Mouse (Mus musculus) lung, adult 2 months (tissue): Measurements from ENCODE around the gene Rpl26.

Source experiments
- CTCF ChIP-seq: fragments of 200-500 bp; IDR thresholded peaks from 2 replicates; pipeline ENCODE4 v1.5.1; 2011; ENCODE audit warnings: mild to moderate bottlenecking, low read length, control low read depth; ENCODE audit not compliant: insufficient read depth
- POLR2A ChIP-seq: fragments of 200-500 bp; IDR thresholded peaks from 2 replicates; pipeline ENCODE4 v1.6.1; 2011; ENCODE audit warnings: low read depth, mild to moderate bottlenecking, control low read depth, low read length, borderline replicate concordance; ENCODE audit errors: extremely low read depth

DNA sequence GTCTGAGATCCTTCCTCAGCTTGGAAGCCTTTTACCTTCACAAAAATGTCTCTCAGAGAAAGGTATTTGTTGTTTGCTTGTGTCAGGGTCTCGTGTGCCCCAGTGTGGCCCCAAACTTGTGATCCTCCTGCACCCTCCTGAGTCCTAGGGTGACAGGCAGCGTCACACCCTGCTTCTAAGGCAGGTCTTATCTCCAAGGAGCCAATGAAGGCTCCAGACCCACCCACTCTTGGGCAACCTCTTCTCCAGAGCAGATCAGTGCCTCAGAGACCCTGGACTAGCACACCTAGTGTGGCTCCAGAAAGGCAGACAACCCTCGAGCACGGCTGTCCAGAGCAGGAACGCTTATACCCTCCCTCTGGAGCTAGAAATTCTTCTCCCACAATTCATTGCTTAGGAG lies 17.0 kb upstream of the Rpl26 start:
- TF ChIP-seq CTCF, result no peak
- no peak for TF ChIP-seq POLR2A
